Mouse (Mus musculus): ENCODE data around the gene Prkaa2. TPM values are rescaled to one million over a fixed set of nuclear protein-coding genes. Genes with fewer than 3 reads are reported as not detected.
"Not testable (repeated sequence)": the region's sequence is repeated elsewhere in the genome, so short reads cannot be mapped to it uniquely, and the experiment has no call there.

Prkaa2 gene
- polyA plus RNA-seq, 1 experiment from 2014 or later: 6.3 TPM

- 85% methylated on average over 4 of the region's 4 CpGs for WGBS
Measured at GRCm38 (mm10) chr4:105007360-105008018, 102.2 kb downstream of the Prkaa2 start.

GRCm38 (mm10) chr4:105004649-105005048 is 105.0 kb downstream of the Prkaa2 start:
- not testable (repeated sequence) for ATAC-seq; H3K36me3 ChIP-seq (ENCODE audit: control insufficient read depth, insufficient read depth, low read length); H3K9ac ChIP-seq (ENCODE audit: low read depth, low read length); H3K4me3 ChIP-seq (ENCODE audit: low read length); H3K9me3 ChIP-seq (ENCODE audit: control insufficient read depth, low read length); H3K4me2 ChIP-seq (ENCODE audit: low read depth, low read length); H3K4me1 ChIP-seq (ENCODE audit: control insufficient read depth, insufficient read depth, low read length); H3K27me3 ChIP-seq (replicated peaks; ENCODE audit: control insufficient read depth, insufficient read depth, low read length); H3K27ac ChIP-seq (ENCODE audit: low read length)
- WGBS: 81% methylated on average over 12 of the region's 12 CpGs

More at GRCm38 (mm10) chr4:105007360-105008018, 102.2 kb downstream of the Prkaa2 start:
- no peak for ATAC-seq
- H3K4me2 ChIP-seq (ENCODE audit: low read depth, low read length): no peak overlapping the region
- no peaks in the 10 kb centered on the region for H3K27me3 ChIP-seq (replicated peaks; ENCODE audit: control insufficient read depth, insufficient read depth, low read length)
- no peak overlapping the region for H3K9ac ChIP-seq (ENCODE audit: low read depth, low read length)
- H3K36me3 ChIP-seq (ENCODE audit: control insufficient read depth, insufficient read depth, low read length): no peaks in the 10 kb centered on the region
- no peaks in the 10 kb centered on the region for H3K9me3 ChIP-seq (ENCODE audit: control insufficient read depth, low read length)
- H3K4me1 ChIP-seq (ENCODE audit: control insufficient read depth, insufficient read depth, low read length): no peaks in the 10 kb centered on the region
- H3K4me3 ChIP-seq (ENCODE audit: low read length): no peak overlapping the region
- no peak overlapping the region for H3K27ac ChIP-seq (ENCODE audit: low read length)

- H3K36me3 ChIP-seq (ENCODE audit: control insufficient read depth, insufficient read depth, low read length): no peaks in the 10 kb centered on the region
- no peaks in the 10 kb centered on the region for H3K27me3 ChIP-seq (replicated peaks; ENCODE audit: control insufficient read depth, insufficient read depth, low read length)
- no peak overlapping the region for H3K27ac ChIP-seq (ENCODE audit: low read length)
- H3K9ac ChIP-seq (ENCODE audit: low read depth, low read length): no peak overlapping the region
- 71% methylated on average over 8 of the region's 8 CpGs for WGBS
- ATAC-seq: no peak
- no peak overlapping the region for H3K4me2 ChIP-seq (ENCODE audit: low read depth, low read length)
- no peaks in the 10 kb centered on the region for H3K9me3 ChIP-seq (ENCODE audit: control insufficient read depth, low read length)
- H3K4me1 ChIP-seq (ENCODE audit: control insufficient read depth, insufficient read depth, low read length): no peaks in the 10 kb centered on the region
- no peak overlapping the region for H3K4me3 ChIP-seq (ENCODE audit: low read length)
Measured at GRCm38 (mm10) chr4:105004135-105004534, 105.6 kb downstream of the Prkaa2 start.

GRCm38 (mm10) chr4:105001736-105002135 is 108.0 kb downstream of the Prkaa2 start:
- 85% methylated on average over 1 of the region's 1 CpGs for WGBS
- no peaks in the 10 kb centered on the region for H3K36me3 ChIP-seq (ENCODE audit: control insufficient read depth, insufficient read depth, low read length)

GRCm38 (mm10) chr4:104999702-105000101 is 110.0 kb downstream of the Prkaa2 start:
- no peak overlapping the region for H3K27ac ChIP-seq (ENCODE audit: low read length)
- WGBS: 68% methylated on average over 5 of the region's 5 CpGs
- no peaks in the 10 kb centered on the region for H3K9me3 ChIP-seq (ENCODE audit: control insufficient read depth, low read length)
- H3K4me3 ChIP-seq (ENCODE audit: low read length): no peak overlapping the region
- H3K4me1 ChIP-seq (ENCODE audit: control insufficient read depth, insufficient read depth, low read length): no peaks in the 10 kb centered on the region
- no peak overlapping the region for H3K9ac ChIP-seq (ENCODE audit: low read depth, low read length)
- no peak for ATAC-seq
- H3K4me2 ChIP-seq (ENCODE audit: low read depth, low read length): no peak overlapping the region
- H3K36me3 ChIP-seq (ENCODE audit: control insufficient read depth, insufficient read depth, low read length): no peaks in the 10 kb centered on the region
- H3K27me3 ChIP-seq (replicated peaks; ENCODE audit: control insufficient read depth, insufficient read depth, low read length): no peaks in the 10 kb centered on the region

More at GRCm38 (mm10) chr4:105001736-105002135, 108.0 kb downstream of the Prkaa2 start:
- ATAC-seq: no peak
- H3K4me1 ChIP-seq (ENCODE audit: control insufficient read depth, insufficient read depth, low read length): no peaks in the 10 kb centered on the region
- H3K27me3 ChIP-seq (replicated peaks; ENCODE audit: control insufficient read depth, insufficient read depth, low read length): no peaks in the 10 kb centered on the region
- H3K9me3 ChIP-seq (ENCODE audit: control insufficient read depth, low read length): no peaks in the 10 kb centered on the region
- no peak overlapping the region for H3K4me2 ChIP-seq (ENCODE audit: low read depth, low read length)
- H3K9ac ChIP-seq (ENCODE audit: low read depth, low read length): no peak overlapping the region
- no peak overlapping the region for H3K4me3 ChIP-seq (ENCODE audit: low read length)
- H3K27ac ChIP-seq (ENCODE audit: low read length): no peak overlapping the region

GRCm38 (mm10) chr4:104993140-104993874 is 116.4 kb downstream of the Prkaa2 start:
- Histone ChIP-seq H3K27me3 (replicated peaks; ENCODE audit: control insufficient read depth, insufficient read depth, low read length) (no peaks in the 10 kb centered on the region), H3K9me3 (ENCODE audit: control insufficient read depth, low read length) (no peaks in the 10 kb centered on the region), H3K4me3 (ENCODE audit: low read length) (no peak overlapping the region), H3K4me1 (ENCODE audit: control insufficient read depth, insufficient read depth, low read length) (no peaks in the 10 kb centered on the region), H3K9ac (ENCODE audit: low read depth, low read length) (no peak overlapping the region), H3K27ac (ENCODE audit: low read length) (no peak overlapping the region), H3K4me2 (ENCODE audit: low read depth, low read length) (no peak overlapping the region), H3K36me3 (ENCODE audit: control insufficient read depth, insufficient read depth, low read length) (no peaks in the 10 kb centered on the region)
- WGBS: 92% methylated on average over 10 of the region's 10 CpGs
- no peak for ATAC-seq

GRCm38 (mm10) chr4:104992271-104992670 is 117.4 kb downstream of the Prkaa2 start:
- H3K4me1 ChIP-seq (ENCODE audit: control insufficient read depth, insufficient read depth, low read length): no peaks in the 10 kb centered on the region
- H3K27ac ChIP-seq (ENCODE audit: low read length): no peak overlapping the region
- no peak overlapping the region for H3K9ac ChIP-seq (ENCODE audit: low read depth, low read length)
- no peaks in the 10 kb centered on the region for H3K27me3 ChIP-seq (replicated peaks; ENCODE audit: control insufficient read depth, insufficient read depth, low read length)
- no peaks in the 10 kb centered on the region for H3K9me3 ChIP-seq (ENCODE audit: control insufficient read depth, low read length)
- no peak overlapping the region for H3K4me3 ChIP-seq (ENCODE audit: low read length)
- no peak for ATAC-seq
- 86% methylated on average over 3 of the region's 3 CpGs for whole genome bisulfite sequencing
- no peak overlapping the region for H3K4me2 ChIP-seq (ENCODE audit: low read depth, low read length)
- no peaks in the 10 kb centered on the region for H3K36me3 ChIP-seq (ENCODE audit: control insufficient read depth, insufficient read depth, low read length)

GRCm38 (mm10) chr4:104990686-104991085 is 119.0 kb downstream of the Prkaa2 start:
- WGBS: 87% methylated on average over 3 of the region's 3 CpGs
- Histone ChIP-seq H3K4me2 (ENCODE audit: low read depth, low read length) (no peak overlapping the region), H3K36me3 (ENCODE audit: control insufficient read depth, insufficient read depth, low read length) (no peaks in the 10 kb centered on the region), H3K27ac (ENCODE audit: low read length) (no peak overlapping the region), H3K9me3 (ENCODE audit: control insufficient read depth, low read length) (no peaks in the 10 kb centered on the region), H3K4me3 (ENCODE audit: low read length) (no peak overlapping the region), H3K27me3 (replicated peaks; ENCODE audit: control insufficient read depth, insufficient read depth, low read length) (no peaks in the 10 kb centered on the region), H3K4me1 (ENCODE audit: control insufficient read depth, insufficient read depth, low read length) (no peaks in the 10 kb centered on the region), H3K9ac (ENCODE audit: low read depth, low read length) (no peak overlapping the region)
- no peak for ATAC-seq

GRCm38 (mm10) chr4:104990016-104990415 is 119.7 kb downstream of the Prkaa2 start:
- no peak overlapping the region for H3K27ac ChIP-seq (ENCODE audit: low read length)
- ATAC-seq: no peak
- H3K27me3 ChIP-seq (replicated peaks; ENCODE audit: control insufficient read depth, insufficient read depth, low read length): no peaks in the 10 kb centered on the region
- WGBS: 84% methylated on average over 6 of the region's 6 CpGs
- no peak overlapping the region for H3K4me3 ChIP-seq (ENCODE audit: low read length)
- no peak overlapping the region for H3K4me2 ChIP-seq (ENCODE audit: low read depth, low read length)
- no peaks in the 10 kb centered on the region for H3K9me3 ChIP-seq (ENCODE audit: control insufficient read depth, low read length)
- H3K4me1 ChIP-seq (ENCODE audit: control insufficient read depth, insufficient read depth, low read length): no peaks in the 10 kb centered on the region
- H3K9ac ChIP-seq (ENCODE audit: low read depth, low read length): no peak overlapping the region
- H3K36me3 ChIP-seq (ENCODE audit: control insufficient read depth, insufficient read depth, low read length): no peaks in the 10 kb centered on the region

All from intestine, embryonic 16.5 days (tissue).